Mouse (Mus musculus) right cerebral cortex, postnatal 36 days (tissue): ENCODE data around the gene Lhx5.
A peak's percentile ranks its signal among the peaks of the same experiment; 100 is the strongest.

Source experiments
- DNase-seq, 2 experiments: peaks; one replicate each; pipeline ENCODE4 v3.0.0; 2022; ENCODE audit warnings: low spot score in 2 of 2, mixed read lengths in 1 of 2

Lhx5 gene

GRCm38 (mm10) chr5:120431649-120432485 is at the start of gene Lhx5:
Gene Lhx5, plus strand, starts transcription at chr5:120431699.
- no peak for DNase-seq

GRCm38 (mm10) chr5:120386361-120386760 is 45.1 kb upstream of the Lhx5 start:
- no peak for DNase-seq

- no peak for DNase-seq
Measured at GRCm38 (mm10) chr5:120388765-120389164, 42.7 kb upstream of the Lhx5 start.

- no peak for DNase-seq
Measured at GRCm38 (mm10) chr5:120389973-120390372, 41.5 kb upstream of the Lhx5 start.

- DNase-seq: no peak
Measured at GRCm38 (mm10) chr5:120393871-120394667, 37.4 kb upstream of the Lhx5 start.

- DNase-seq: no peak
Measured at GRCm38 (mm10) chr5:120397988-120398387, 33.5 kb upstream of the Lhx5 start.

GRCm38 (mm10) chr5:120404831-120405591 is 26.5 kb upstream of the Lhx5 start:
- DNase-seq: no peak

GRCm38 (mm10) chr5:120408933-120409332 is 22.6 kb upstream of the Lhx5 start:
- DNase-seq: no peak

GRCm38 (mm10) chr5:120409385-120410378 is 21.8 kb upstream of the Lhx5 start:
- peak; percentile 19 to 25 for DNase-seq

GRCm38 (mm10) chr5:120413436-120413835 is 18.1 kb upstream of the Lhx5 start:
- DNase-seq: no peak

GRCm38 (mm10) chr5:120420106-120420505 is 11.4 kb upstream of the Lhx5 start:
- DNase-seq: peak; percentile 45 to 46

GRCm38 (mm10) chr5:120424039-120424438 is 7.5 kb upstream of the Lhx5 start:
- DNase-seq: no peak

GRCm38 (mm10) chr5:120424657-120425056 is 6.8 kb upstream of the Lhx5 start:
- DNase-seq: no peak

GRCm38 (mm10) chr5:120425711-120426110 is 5.8 kb upstream of the Lhx5 start:
- no peak for DNase-seq

GRCm38 (mm10) chr5:120426572-120426971 is 4.9 kb upstream of the Lhx5 start:
- DNase-seq: no peak

GRCm38 (mm10) chr5:120427451-120427938 is 4.0 kb upstream of the Lhx5 start:
- DNase-seq: no peak

- DNase-seq: no peak
Measured at GRCm38 (mm10) chr5:120428189-120428838, 3.2 kb upstream of the Lhx5 start.

- no peak for DNase-seq
Measured at GRCm38 (mm10) chr5:120428990-120429389, 2.5 kb upstream of the Lhx5 start.

- no peak for DNase-seq
Measured at GRCm38 (mm10) chr5:120429692-120430091, 1.8 kb upstream of the Lhx5 start.

- no peak for DNase-seq
Measured at GRCm38 (mm10) chr5:120431001-120431583, 407 bp upstream of the Lhx5 start.
